ENCODE assay signal across 8 mouse cellular contexts in the genomic region with DNA sequence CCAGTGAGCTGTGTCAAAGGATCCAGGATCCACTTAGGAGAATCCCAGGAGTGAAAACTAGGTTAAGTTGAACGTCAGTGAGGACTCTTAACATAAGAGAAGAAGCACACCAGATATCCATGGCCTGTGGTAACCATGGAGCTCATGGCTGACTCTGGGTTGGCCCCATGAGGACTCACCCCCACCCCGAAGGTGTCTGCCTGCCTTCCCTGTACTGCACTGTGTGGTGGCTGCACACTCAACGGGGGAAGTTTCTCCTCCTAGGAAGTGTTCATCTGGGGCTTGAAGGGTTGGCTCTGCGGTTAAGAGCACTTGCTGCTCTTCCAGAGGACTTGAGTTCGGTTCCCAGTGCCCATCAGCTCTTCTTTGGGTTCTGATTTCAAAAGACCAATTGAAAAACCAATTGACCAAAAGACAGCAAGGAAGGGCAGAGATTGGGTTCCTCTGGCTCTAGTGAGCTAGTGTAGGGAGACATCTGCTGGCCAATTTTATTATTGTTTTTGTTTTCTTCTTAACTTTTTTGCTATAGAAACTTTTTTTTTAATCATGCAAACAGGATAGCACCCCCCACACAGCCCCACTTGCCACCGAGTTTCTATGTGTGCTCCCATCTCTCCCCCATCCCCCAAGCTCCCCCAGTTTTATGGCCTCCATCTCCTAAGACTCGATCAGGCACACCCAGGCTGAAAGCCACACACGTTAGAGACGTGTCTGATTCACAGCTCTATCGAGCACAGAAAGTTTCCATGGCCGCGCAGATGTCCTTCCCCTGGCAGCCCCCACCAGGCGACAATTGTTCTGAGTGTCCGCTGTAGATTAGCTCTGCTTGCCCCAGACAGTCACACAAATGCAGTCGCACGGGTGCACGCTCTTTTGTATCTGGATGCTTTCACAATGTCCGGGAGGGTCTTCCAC. TPM values are rescaled to one million over a fixed set of nuclear protein-coding genes. Genes with fewer than 3 reads are reported as not detected.
DNase-seq lines count a peak whose midpoint lies in the region; ATAC-seq and TF ChIP-seq lines count a peak whose summit lies in the region.

No protein-coding gene starts in this region.

- no peak overlapping the region for H3K9ac ChIP-seq in intestine, postnatal 0 days (ENCODE audit: low read depth, low read length)
- no peak overlapping the region for H3K9ac ChIP-seq in midbrain, postnatal 0 days (replicated peaks; ENCODE audit: low read length, poor library complexity, severe bottlenecking)

- H3K36me3 ChIP-seq in intestine, postnatal 0 days (ENCODE audit: control insufficient read depth, insufficient read depth): no peaks in the 10 kb centered on the region
- no peaks in the 10 kb centered on the region for H3K36me3 ChIP-seq in midbrain, postnatal 0 days (ENCODE audit: insufficient read depth, low read length)

- no peak overlapping the region for H3K27ac ChIP-seq in cortical plate, adult 2 months (ENCODE audit: insufficient read depth, low read length)
- H3K27ac ChIP-seq in intestine, postnatal 0 days (ENCODE audit: low read depth, low read length): no peak overlapping the region
- H3K27ac ChIP-seq in midbrain, postnatal 0 days (ENCODE audit: low read depth, low read length): no peak overlapping the region

- no peaks in the 10 kb centered on the region for H3K9me3 ChIP-seq in intestine, postnatal 0 days (ENCODE audit: control insufficient read depth)
- no peaks in the 10 kb centered on the region for H3K9me3 ChIP-seq in midbrain, postnatal 0 days (ENCODE audit: low read length)

- H3K27me3 ChIP-seq in intestine, postnatal 0 days (replicated peaks; ENCODE audit: control insufficient read depth, insufficient read depth, low read length): no peaks in the 10 kb centered on the region
- H3K27me3 ChIP-seq in midbrain, postnatal 0 days (ENCODE audit: insufficient read depth, low read length): peaks cover 6% of the 10 kb centered on the region

- DNase-seq in heart, adult 8-10 months (ENCODE audit: low spot score): peak; percentile 62
- DNase-seq in heart, postnatal 4 days: no peak
- peak; percentile 63 for DNase-seq in CD4-positive helper T cell, adult 2 months (ENCODE audit: low read depth, low spot score)
- DNase-seq in midbrain, postnatal 0 days (ENCODE audit: low spot score): peak; percentile 86
- no peak for DNase-seq in adrenal gland, postnatal 14 days
- no peak for DNase-seq in right cerebral cortex, postnatal 4 days

- 30% methylated on average over 18 of the region's 18 CpGs for WGBS in intestine, postnatal 0 days
- WGBS in midbrain, postnatal 0 days: 30% methylated on average over 18 of the region's 18 CpGs

- ATAC-seq in intestine, postnatal 0 days: no peak
- ATAC-seq in midbrain, postnatal 0 days (ENCODE audit: low FRiP score): no peak

- peak overlapping the region; percentile 56 for H3K4me2 ChIP-seq in intestine, postnatal 0 days (replicated peaks; ENCODE audit: low read depth)
- H3K4me2 ChIP-seq in midbrain, postnatal 0 days (ENCODE audit: low read depth, low read length, poor library complexity, severe bottlenecking): no peak overlapping the region; the same call in 1 of the 2 replicates

- TF ChIP-seq POLR2A in cortical plate, adult 2 months (IDR thresholded peaks at IDR 0.05; ENCODE audit: extremely low read depth, insufficient read depth, low read length): no peak

- no peaks in the 10 kb centered on the region for H3K4me1 ChIP-seq in cortical plate, adult 2 months (ENCODE audit: control insufficient read depth, insufficient read depth, low read length)
- no peaks in the 10 kb centered on the region; the same call in 1 of the 2 replicates for H3K4me1 ChIP-seq in intestine, postnatal 0 days (replicated peaks; ENCODE audit: control insufficient read depth, insufficient read depth, low read length)
- H3K4me1 ChIP-seq in midbrain, postnatal 0 days (ENCODE audit: insufficient read depth, low read length): no peaks in the 10 kb centered on the region

- TF ChIP-seq CTCF in cortical plate, adult 2 months (IDR thresholded peaks at IDR 0.05; ENCODE audit: extremely low read depth, insufficient read depth, low read length): peak; percentile 71
- peak; percentile 80 for TF ChIP-seq CTCF in intestine, postnatal 0 days (IDR thresholded peaks at IDR 0.05; ENCODE audit: low read depth)
- peak; percentile 80 for TF ChIP-seq CTCF in midbrain, postnatal 0 days (IDR thresholded peaks at IDR 0.05)

- no peak overlapping the region for H3K4me3 ChIP-seq in cortical plate, adult 2 months (ENCODE audit: insufficient read depth, low read length)
- H3K4me3 ChIP-seq in intestine, postnatal 0 days (ENCODE audit: low read depth, low read length): 0 out of 2 replicates have a peak overlapping the region, but pooled peaks have one; percentile 17
- H3K4me3 ChIP-seq in midbrain, postnatal 0 days (ENCODE audit: low read depth, low read length): no peak overlapping the region

RNA-seq across cellular contexts. Expression of gene Myo1h, which starts 20.1 kb away (rescaled TPM):
- under 1 TPM; 0.19 to 0.31 (median 0.22) TPM for total RNA-seq in heart, adult 8-10 months (2022)
- total RNA-seq in heart, postnatal 4 days (2021): under 1 TPM; 0.17 to 0.20 TPM
- polyA plus RNA-seq in cortical plate, adult 2 months (2012; rRNA removed): 2.7 and 3.0 TPM in 2 replicates
- polyA plus RNA-seq in intestine, postnatal 0 days (2015; fragmentation: Nextera tagmentation; extraction: Ambion mirVana): 2.3 and 2.8 TPM in 2 replicates
- 0.33 and 0.60 TPM in 2 replicates for total RNA-seq in midbrain, postnatal 0 days (2014; rRNA removed)
- polyA plus RNA-seq in midbrain, postnatal 0 days (2015; fragmentation: Nextera tagmentation; extraction: Ambion mirVana): 0.43 and 0.56 TPM in 2 replicates
- 0.63 and 1.6 TPM in 2 replicates for total RNA-seq in adrenal gland, postnatal 14 days (2021)

RNA-seq across cellular contexts. Expression of gene Foxn4, which starts 35.4 kb away (rescaled TPM):
- not detected for total RNA-seq in heart, adult 8-10 months (2022)
- not detected for total RNA-seq in heart, postnatal 4 days (2021)
- not detected in 2 replicates for polyA plus RNA-seq in cortical plate, adult 2 months (2012; rRNA removed)
- polyA plus RNA-seq in intestine, postnatal 0 days (2015; fragmentation: Nextera tagmentation; extraction: Ambion mirVana): not detected in 2 replicates
- total RNA-seq in midbrain, postnatal 0 days (2014; rRNA removed): 0.24 and 0.66 TPM in 2 replicates
- 0.35 and 0.38 TPM in 2 replicates for polyA plus RNA-seq in midbrain, postnatal 0 days (2015; fragmentation: Nextera tagmentation; extraction: Ambion mirVana)
- total RNA-seq in adrenal gland, postnatal 14 days (2021): not detected in 2 replicates

Comparison
In these comparisons a context has a peak if more than half of its experiments do, and no peak if none do; other contexts are left out.
1. DNase-seq: peak in heart, adult 8-10 months (single experiment), CD4-positive helper T cell, adult 2 months (single experiment) and midbrain, postnatal 0 days (single experiment); none in heart, postnatal 4 days (single experiment), adrenal gland, postnatal 14 days (single experiment) and right cerebral cortex, postnatal 4 days (single experiment).
2. Peak in every context shown above with its lines, with median percentiles within 50 percentile points of each other: CTCF ChIP-seq.